Mouse (Mus musculus): ENCODE measurements at regions not wholly inside any gene's neighbourhood (a gene's known extent, or its start where the extent isn't known, plus 50 kb on each side); places are given as distances from the start of the nearest gene placed in this dataset.

- DNase-seq (ENCODE audit: low read depth, low spot score), result no peak
These were observed 50.0 kb upstream of the Tiparp start for GRCm38 (mm10) chr3:65478215-65478614.

GRCm38 (mm10) chr3:65477111-65477510 is 51.1 kb upstream of the Tiparp start:
- DNase-seq (ENCODE audit: low read depth, low spot score), result no peak

GRCm38 (mm10) chr3:65476091-65476953 is 51.9 kb upstream of the Tiparp start:
- DNase-seq (ENCODE audit: low read depth, low spot score), result no peak

GRCm38 (mm10) chr3:65474585-65474984 is 53.6 kb upstream of the Tiparp start:
- no peak for DNase-seq (ENCODE audit: low read depth, low spot score)

GRCm38 (mm10) chr3:65471796-65472195 is 56.4 kb upstream of the Tiparp start:
- no peak for DNase-seq (ENCODE audit: low read depth, low spot score)

- DNase-seq (ENCODE audit: low read depth, low spot score), result no peak
These were observed 59.0 kb upstream of the Tiparp start for GRCm38 (mm10) chr3:65469207-65469606.

GRCm38 (mm10) chr3:65464769-65465168 is 63.4 kb upstream of the Tiparp start:
- no peak for DNase-seq (ENCODE audit: low read depth, low spot score)

- no peak for DNase-seq (ENCODE audit: low read depth, low spot score)
These were observed 67.3 kb upstream of the Tiparp start for GRCm38 (mm10) chr3:65460936-65461335.

GRCm38 (mm10) chr3:65459702-65460101 is 67.3 kb upstream of the Ssr3 start:
- DNase-seq (ENCODE audit: low read depth, low spot score), result no peak

GRCm38 (mm10) chr3:65457931-65458330 is 65.5 kb upstream of the Ssr3 start:
- DNase-seq (ENCODE audit: low read depth, low spot score), result no peak

- peak; percentile 9 for DNase-seq (ENCODE audit: low read depth, low spot score)
These were observed 63.3 kb upstream of the Ssr3 start for GRCm38 (mm10) chr3:65455597-65456284.

GRCm38 (mm10) chr3:65454301-65454700 is 61.9 kb upstream of the Ssr3 start:
- DNase-seq (ENCODE audit: low read depth, low spot score), result no peak

GRCm38 (mm10) chr3:65449176-65449575 is 56.8 kb upstream of the Ssr3 start:
- DNase-seq (ENCODE audit: low read depth, low spot score), result no peak

GRCm38 (mm10) chr3:65443701-65444100 is 51.3 kb upstream of the Ssr3 start:
- no peak for DNase-seq (ENCODE audit: low read depth, low spot score)

GRCm38 (mm10) chr3:65442946-65443345 is 50.5 kb upstream of the Ssr3 start:
- no peak for DNase-seq (ENCODE audit: low read depth, low spot score)

GRCm38 (mm10) chr3:65442269-65442668 is 49.8 kb upstream of the Ssr3 start:
- no peak for DNase-seq (ENCODE audit: low read depth, low spot score)

Data from mesoderm, embryonic 11.5 days (tissue).